Mouse (Mus musculus) liver, adult 2 months (tissue): Measurements from ENCODE around the gene Btbd35f28. TPM values are rescaled to one million over a fixed set of nuclear protein-coding genes. Genes with fewer than 3 reads are reported as not detected.
"Not testable (repeated sequence)": the region's sequence is repeated elsewhere in the genome, so short reads cannot be mapped to it uniquely, and the experiment has no call there.

ENCODE experiments used
- DNase-seq: peaks from one replicate; pipeline ENCODE4 v3.0.0-alpha.2; 2011; ENCODE audit warnings: low read depth, low spot score; ENCODE audit errors: extremely low read depth
- H3K27ac ChIP-seq: fragments of 200-500 bp; replicated peaks from 2 replicates; pipeline ENCODE4 v1.5.1; 2012; ENCODE audit warnings: low read depth, mild to moderate bottlenecking, control low read depth, inconsistent platforms, low read length; ENCODE audit not compliant: insufficient read depth
- H3K27me3 ChIP-seq: fragments of 200-500 bp; 2 replicates; pipeline ENCODE4 v1.6.1; 2012; ENCODE audit warnings: mild to moderate bottlenecking, moderate library complexity, low read length, inconsistent platforms; ENCODE audit not compliant: control insufficient read depth, insufficient read depth
- H3K36me3 ChIP-seq: fragments of 200-500 bp; 2 replicates; pipeline ENCODE4 v1.6.1; 2012; ENCODE audit warnings: low read length, inconsistent platforms; ENCODE audit not compliant: control insufficient read depth, insufficient read depth
- H3K4me1 ChIP-seq: fragments of 200-500 bp; 2 replicates; pipeline ENCODE4 v1.6.1; 2011; ENCODE audit warnings: low read length; ENCODE audit not compliant: control insufficient read depth, insufficient read depth
- H3K4me3 ChIP-seq: fragments of 200-500 bp; 2 replicates; pipeline ENCODE4 v1.5.1; 2011; ENCODE audit warnings: low read depth, mild to moderate bottlenecking, control low read depth, low read length, moderate library complexity; ENCODE audit not compliant: insufficient read depth
- H3K79me2 ChIP-seq: fragments of 200-500 bp; 2 replicates; pipeline ENCODE4 v1.6.1; 2012; ENCODE audit warnings: inconsistent platforms, mild to moderate bottlenecking, low read length, moderate library complexity; ENCODE audit not compliant: control insufficient read depth, insufficient read depth
- H3K9ac ChIP-seq: fragments of 200-500 bp; 2 replicates; pipeline ENCODE4 v1.6.1; 2012; ENCODE audit warnings: low read depth, mild to moderate bottlenecking, control low read depth, inconsistent platforms, low read length
- whole genome bisulfite sequencing: fragments of 180-500 bp; shearing (Covaris S2); methylation state at CpG from one replicate; pipeline ENCODE4 v1.1.7; 2018; 5-methylcytosine and 5-hydroxymethylcytosine counted together
- polyA plus RNA-seq: library from polyadenylated mRNA; depleted of rRNA; stranded (reverse); fragments of >200 nt; gene quantifications from 2 replicates; pipeline ENCODE4 v1.2.3, GENCODE M21; 2012; rRNA removed
- total RNA-seq: library from RNA; depleted of rRNA; stranded (reverse); fragments of >200 nt; gene quantifications from 2 replicates; pipeline ENCODE4 v1.2.3, GENCODE M21; 2014; rRNA removed

Btbd35f28 gene
- not detected in 2 replicates for total RNA-seq
- not detected in 2 replicates for polyA plus RNA-seq

DNA sequence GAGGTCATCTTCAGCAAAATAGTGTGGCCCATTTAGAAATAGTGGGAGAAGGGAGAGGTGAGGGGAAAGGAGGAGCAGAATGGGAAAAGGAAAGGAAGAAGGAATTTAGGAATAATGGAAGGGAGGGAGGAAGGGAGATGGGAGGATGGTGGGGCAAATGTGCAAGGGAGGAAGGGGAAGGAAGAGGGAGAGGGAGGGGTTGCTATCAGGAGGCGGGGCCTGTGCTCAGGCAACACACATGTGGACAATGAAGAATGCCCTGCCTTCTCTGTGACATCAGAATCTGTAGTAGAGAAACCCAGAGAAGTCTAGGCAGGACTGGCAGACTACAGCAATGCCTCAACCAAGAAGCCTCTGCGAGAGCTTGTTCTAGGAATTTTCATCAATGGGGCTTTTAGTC is at the start of gene Btbd35f28:
Btbd35f28 (plus strand) TSS at position 301 of the 400 bp plus-strand sequence.
- not testable (repeated sequence) for H3K36me3 ChIP-seq, H3K4me1 ChIP-seq, H3K27ac ChIP-seq, H3K27me3 ChIP-seq, H3K9ac ChIP-seq, H3K79me2 ChIP-seq, H3K4me3 ChIP-seq, DNase-seq
- no CpG with 5 or more reads among the region's 2 CpGs for WGBS

Other genes with a start within 250 kb of the Btbd35f28 start
- not detected in 2 replicates for gene Btbd35f16, start 239.6 kb upstream of the Btbd35f28 start, total RNA-seq
- gene Btbd35f16, start 239.6 kb upstream of the Btbd35f28 start, polyA plus RNA-seq, result not detected in 2 replicates
- not detected in 2 replicates for gene Btbd35f3, start 158.9 kb upstream of the Btbd35f28 start, total RNA-seq
- not detected in 2 replicates for gene Btbd35f3, start 158.9 kb upstream of the Btbd35f28 start, polyA plus RNA-seq
- not detected in 2 replicates for gene Btbd35f20, start 94.7 kb downstream of the Btbd35f28 start, total RNA-seq
- not detected in 2 replicates for gene Btbd35f20, start 94.7 kb downstream of the Btbd35f28 start, polyA plus RNA-seq
- gene Btbd35f17, start 174.1 kb downstream of the Btbd35f28 start, total RNA-seq, result not detected in 2 replicates
- gene Btbd35f17, start 174.1 kb downstream of the Btbd35f28 start, polyA plus RNA-seq, result not detected in 2 replicates